Mouse (Mus musculus) left cerebral cortex, adult 18-20 months (tissue): Measurements from ENCODE around the gene Nfkbib. TPM values are rescaled to one million over a fixed set of nuclear protein-coding genes. Genes with fewer than 3 reads are reported as not detected.
A peak's percentile ranks its signal among the peaks of the same experiment; 100 is the strongest.

Source experiments
- DNase-seq, 2 experiments: peaks; one replicate each; pipeline ENCODE4 v3.0.0; 2021 to 2022; ENCODE audit warnings: low spot score in 2 of 2, mixed read lengths in 1 of 2
- total RNA-seq, 2 experiments: library from RNA; stranded (reverse); gene quantifications; 2 replicates each; pipeline ENCODE4 v1.2.3; 2021

Nfkbib gene
- total RNA-seq, 2 experiments from 2014 or later, result 35.0 to 38.6 TPM

GRCm38 (mm10) chr7:28722079-28722478, 45.2 kb downstream of the Nfkbib start:
- no peak for DNase-seq

DNA sequence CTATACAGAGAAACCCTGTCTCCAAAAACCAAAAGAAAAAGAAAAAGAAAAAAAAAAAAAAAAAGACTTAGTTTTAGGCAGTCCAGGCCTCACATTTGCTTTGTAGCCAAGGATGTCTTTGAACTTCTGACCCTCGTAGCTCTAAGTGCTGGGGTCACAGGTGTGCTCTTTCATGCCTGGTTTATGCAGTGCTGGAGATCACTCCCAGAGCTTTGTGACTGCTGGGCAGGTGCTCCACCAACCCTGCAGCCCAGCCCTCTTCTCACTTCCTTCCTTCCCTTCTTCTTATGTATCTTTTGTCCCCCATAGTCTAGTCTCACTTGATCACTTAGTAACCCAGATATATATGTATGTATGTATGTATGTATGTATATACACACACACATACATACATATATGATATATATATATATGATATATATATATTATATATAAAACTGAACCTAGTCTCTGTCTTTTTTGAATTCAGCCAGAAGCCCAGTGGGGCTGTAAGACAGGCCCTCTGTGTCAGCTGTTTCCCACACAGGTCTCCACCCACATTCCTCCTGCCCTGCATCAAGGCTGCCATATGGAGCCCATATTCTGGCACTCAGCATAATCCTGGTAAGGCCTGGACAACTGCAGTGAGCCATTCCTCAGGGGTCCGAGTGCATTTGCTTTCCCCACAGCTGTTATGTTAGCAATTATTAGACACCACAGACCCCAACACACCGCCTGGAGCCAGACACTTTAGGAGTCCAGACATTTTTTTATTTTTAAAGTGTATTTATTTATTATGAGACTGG, 46.4 kb downstream of the Nfkbib start:
- no peak for DNase-seq

GRCm38 (mm10) chr7:28719650-28720049, 47.7 kb downstream of the Nfkbib start:
- no peak for DNase-seq

DNA sequence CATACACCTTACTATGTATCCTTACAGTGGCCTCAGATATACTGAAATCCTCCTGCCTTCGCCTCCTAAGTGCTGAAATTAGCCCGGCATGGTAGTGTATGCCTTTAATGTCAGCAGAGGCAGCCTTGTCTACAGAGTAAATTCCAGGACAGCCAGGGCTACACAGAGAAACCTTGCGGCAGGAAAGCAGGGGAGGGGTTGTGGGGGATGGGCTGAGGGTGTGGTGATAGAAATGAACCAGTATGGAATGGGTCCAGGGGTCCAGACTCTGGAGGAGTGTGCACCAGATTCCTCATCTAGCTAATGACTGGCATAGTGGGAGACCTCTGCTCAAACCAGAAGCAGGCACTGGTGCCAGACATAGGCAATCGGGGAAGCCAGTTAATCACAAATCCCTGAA, 48.2 kb downstream of the Nfkbib start:
- DNase-seq, result no peak

- DNase-seq, result no peak
Measured at GRCm38 (mm10) chr7:28717726-28718125, 49.6 kb downstream of the Nfkbib start.

DNA sequence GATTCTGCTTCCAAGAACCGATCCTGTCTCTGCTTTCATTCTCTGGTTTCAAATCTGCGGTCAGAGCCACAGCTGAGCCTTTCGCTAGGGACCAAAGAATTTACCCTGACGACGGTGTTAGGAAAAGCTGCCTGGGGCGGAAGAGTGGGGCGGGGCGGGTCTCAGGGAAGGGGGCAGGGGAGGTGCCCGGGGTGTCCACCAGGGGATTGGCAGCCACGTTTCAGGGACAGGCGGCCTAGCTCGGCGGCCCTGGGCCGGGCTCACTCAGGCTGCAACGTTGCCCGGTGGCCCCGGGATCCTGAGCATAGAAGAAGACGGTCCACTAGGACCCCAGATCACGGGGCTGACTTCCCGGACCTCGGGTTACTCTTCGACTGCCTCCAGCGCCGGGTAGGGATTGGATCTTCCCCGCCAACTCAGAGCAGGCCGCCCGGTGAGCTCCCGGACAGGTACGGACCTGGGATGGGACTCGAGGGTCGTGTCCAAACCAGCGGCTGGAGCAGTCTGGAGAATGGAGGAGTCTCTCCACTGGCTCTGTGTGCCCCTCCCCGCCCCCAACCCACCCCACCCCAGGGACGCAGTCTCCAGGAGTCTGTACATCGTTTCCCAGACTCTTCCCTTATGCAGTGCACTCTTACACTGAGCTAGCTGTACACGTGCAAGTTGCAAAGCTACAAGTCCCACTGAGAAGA, 50.6 kb downstream of the Nfkbib start, which contains the start of gene Fbxo17:
Fbxo17 (plus strand) TSS at position 215 of the 692 bp plus-strand sequence.
- peak; percentile 21 to 22 for DNase-seq

DNA sequence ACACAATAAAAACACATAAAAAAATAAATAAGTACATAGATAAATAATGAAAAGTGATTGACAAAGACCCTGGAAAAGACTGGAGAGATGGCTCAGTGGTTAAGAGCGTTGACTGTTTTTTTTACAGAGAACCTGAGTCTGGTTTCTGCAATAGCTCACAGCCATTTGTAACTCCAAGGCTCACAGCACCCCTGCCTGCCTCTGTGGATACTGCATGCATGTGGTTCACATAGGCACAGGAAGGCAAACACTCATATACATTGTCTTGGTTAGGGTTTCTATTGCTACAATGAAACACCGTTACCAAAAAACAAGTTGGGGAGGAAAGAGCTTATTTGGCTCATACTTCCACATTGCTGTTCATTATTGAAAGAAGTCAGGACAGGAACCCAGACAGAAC, 51.7 kb downstream of the Nfkbib start:
- DNase-seq, result no peak

- DNase-seq, result peak; percentile 40 to 50
Measured at GRCm38 (mm10) chr7:28714667-28715066, 52.6 kb downstream of the Nfkbib start.

GRCm38 (mm10) chr7:28710962-28711361, 56.4 kb downstream of the Nfkbib start:
- DNase-seq, result no peak

DNA sequence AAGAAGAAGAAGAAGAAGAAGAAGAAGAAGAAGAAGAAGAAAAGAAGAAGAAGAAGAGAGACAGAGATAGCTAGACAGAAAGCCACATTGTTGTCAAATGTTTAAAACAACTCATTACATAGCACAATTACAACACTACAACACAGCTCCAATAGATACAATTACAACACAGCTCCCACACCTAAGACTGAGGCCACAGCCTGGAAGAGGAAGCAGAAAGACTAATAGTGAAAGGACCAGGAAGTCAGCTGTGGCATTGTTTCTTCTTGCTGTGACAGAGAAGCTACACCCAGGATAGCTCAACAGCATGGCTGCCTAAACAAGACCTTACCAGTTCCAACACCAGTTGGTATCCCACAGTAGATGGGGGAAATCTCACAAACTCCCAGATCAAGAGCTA, 57.9 kb downstream of the Nfkbib start:
- DNase-seq, result no peak

Other genes with a start within 250 kb of the Nfkbib start
- not detected for gene Ifnl3, start 244.7 kb downstream of the Nfkbib start, total RNA-seq
- not detected for gene Sycn, start 226.6 kb downstream of the Nfkbib start, total RNA-seq
- under 1 TPM in 1 of 2 experiments, not detected in 1; 0.28 TPM for gene Nccrp1, start 220.3 kb downstream of the Nfkbib start, total RNA-seq
- gene Samd4b, start 169.4 kb downstream of the Nfkbib start, total RNA-seq, result 10 to 100 TPM; 67.8 to 80.1 TPM
- gene Pak4, start 169.3 kb downstream of the Nfkbib start, total RNA-seq, result 1 to 10 TPM; 8.6 to 8.8 TPM
- 1 to 10 TPM; 2.2 to 2.4 TPM for gene Acp7, start 136.2 kb downstream of the Nfkbib start, total RNA-seq
- 10 to 100 TPM; 24.6 TPM for gene Fbxo27, start 74.7 kb downstream of the Nfkbib start, total RNA-seq
- gene Fbxo17, start 50.7 kb downstream of the Nfkbib start, total RNA-seq, result 1 to 10 TPM; 1.9 to 2.3 TPM
- gene Mrps12, start 25.7 kb downstream of the Nfkbib start, total RNA-seq, result 10 to 100 TPM; 62.8 to 71.0 TPM
- 10 to 100 TPM; 11.0 to 11.6 TPM for gene Sars2, start 25.5 kb downstream of the Nfkbib start, total RNA-seq
- gene Ccer2, start 11.3 kb downstream of the Nfkbib start, total RNA-seq, result 1 to 10 TPM; 1.1 to 2.9 TPM
- 100 to 1,000 TPM; 120 to 122 TPM for gene Sirt2, start 777 bp downstream of the Nfkbib start, total RNA-seq
- gene Rinl, start 21.5 kb upstream of the Nfkbib start, total RNA-seq, result 1 to 10 TPM; 2.1 to 3.9 TPM
- 100 to 1,000 TPM; 427 to 456 TPM for gene Hnrnpl, start 41.0 kb upstream of the Nfkbib start, total RNA-seq
- gene Ech1, start 57.7 kb upstream of the Nfkbib start, total RNA-seq, result 10 to 100 TPM; 53.5 to 56.6 TPM
- gene Lgals4, start 66.3 kb upstream of the Nfkbib start, total RNA-seq, result 1 to 10 TPM; 1.9 to 2.4 TPM
- gene Lgals7, start 96.3 kb upstream of the Nfkbib start, total RNA-seq, result under 1 TPM in 1 of 2 experiments, not detected in 1; 0.74 TPM
- under 1 TPM; 0.61 to 0.95 TPM for gene Capn12, start 113.9 kb upstream of the Nfkbib start, total RNA-seq
- gene Actn4, start 194.8 kb upstream of the Nfkbib start, total RNA-seq, result 100 to 1,000 TPM; 192 TPM
- 100 to 1,000 TPM; 196 to 199 TPM for gene Eif3k, start 214.4 kb upstream of the Nfkbib start, total RNA-seq
- 1 to 10 TPM; 1.0 to 1.7 TPM for gene Map4k1, start 214.5 kb upstream of the Nfkbib start, total RNA-seq